Mouse (Mus musculus) ovary, adult 18-20 months (tissue): Measurements from ENCODE around the gene G3bp2.
A peak's percentile ranks its signal among the peaks of the same experiment; 100 is the strongest.

Experiments
- DNase-seq: peaks from one replicate; pipeline ENCODE4 v3.0.0; 2022; ENCODE audit warnings: low spot score, mixed read lengths

The G3bp2 gene

GRCm38 (mm10) chr5:92098351-92099109 is 15.0 kb upstream of the G3bp2 start:
- DNase-seq, result no peak

GRCm38 (mm10) chr5:92097779-92098178 is 14.3 kb upstream of the G3bp2 start:
- no peak for DNase-seq

- no peak for DNase-seq
Observed at GRCm38 (mm10) chr5:92096786-92097185, 13.3 kb upstream of the G3bp2 start.

GRCm38 (mm10) chr5:92094062-92094415 is 10.5 kb upstream of the G3bp2 start:
- DNase-seq, result no peak

GRCm38 (mm10) chr5:92093263-92094061 is 9.9 kb upstream of the G3bp2 start:
- DNase-seq, result no peak

- no peak for DNase-seq
Observed at GRCm38 (mm10) chr5:92087469-92087868, 4.0 kb upstream of the G3bp2 start.

GRCm38 (mm10) chr5:92085821-92086550 is 2.5 kb upstream of the G3bp2 start:
- no peak for DNase-seq

GRCm38 (mm10) chr5:92085246-92085645 is 1.7 kb upstream of the G3bp2 start:
- DNase-seq, result no peak

GRCm38 (mm10) chr5:92082821-92083401 is 608 bp downstream of the G3bp2 start:
- DNase-seq, result peak; percentile 36

- no peak for DNase-seq
Observed at GRCm38 (mm10) chr5:92081326-92081725, 2.2 kb downstream of the G3bp2 start.

- no peak for DNase-seq
Observed at GRCm38 (mm10) chr5:92080400-92080799, 3.1 kb downstream of the G3bp2 start.

- no peak for DNase-seq
Observed at GRCm38 (mm10) chr5:92079304-92079703, 4.2 kb downstream of the G3bp2 start.

GRCm38 (mm10) chr5:92078751-92079150 is 4.8 kb downstream of the G3bp2 start:
- DNase-seq, result no peak

GRCm38 (mm10) chr5:92076273-92076672 is 7.2 kb downstream of the G3bp2 start:
- DNase-seq, result no peak

GRCm38 (mm10) chr5:92074061-92074460 is 9.5 kb downstream of the G3bp2 start:
- DNase-seq, result no peak

- DNase-seq, result no peak
Observed at GRCm38 (mm10) chr5:92063192-92063591, 20.3 kb downstream of the G3bp2 start.

GRCm38 (mm10) chr5:92052866-92053265 is 30.7 kb downstream of the G3bp2 start:
- no peak for DNase-seq

- DNase-seq, result no peak
Observed at GRCm38 (mm10) chr5:92050419-92050818, 33.1 kb downstream of the G3bp2 start.

- DNase-seq, result no peak
Observed at GRCm38 (mm10) chr5:92043783-92044182, 39.7 kb downstream of the G3bp2 start, which contains the start of gene Cdkl2. Gene Cdkl2, minus strand, starts transcription at chr5:92043883.

- peak; percentile 90 for DNase-seq
Observed at GRCm38 (mm10) chr5:92042377-92043348, 40.9 kb downstream of the G3bp2 start.

- no peak for DNase-seq
Observed at GRCm38 (mm10) chr5:92019960-92020359, 63.6 kb downstream of the G3bp2 start.
